Mouse (Mus musculus) heart, postnatal 0 days (tissue): Measurements from ENCODE around the gene Myo3b.

Experiments
- CTCF ChIP-seq: IDR thresholded peaks from 2 replicates; pipeline ENCODE4 v1.5.1; 2016; ENCODE audit warnings: antibody characterized with exemption, control low read depth, low read depth
- EP300 ChIP-seq: IDR thresholded peaks from 2 replicates; pipeline ENCODE4 v1.6.1; 2016; ENCODE audit warnings: antibody characterized with exemption, low read depth

DNA sequence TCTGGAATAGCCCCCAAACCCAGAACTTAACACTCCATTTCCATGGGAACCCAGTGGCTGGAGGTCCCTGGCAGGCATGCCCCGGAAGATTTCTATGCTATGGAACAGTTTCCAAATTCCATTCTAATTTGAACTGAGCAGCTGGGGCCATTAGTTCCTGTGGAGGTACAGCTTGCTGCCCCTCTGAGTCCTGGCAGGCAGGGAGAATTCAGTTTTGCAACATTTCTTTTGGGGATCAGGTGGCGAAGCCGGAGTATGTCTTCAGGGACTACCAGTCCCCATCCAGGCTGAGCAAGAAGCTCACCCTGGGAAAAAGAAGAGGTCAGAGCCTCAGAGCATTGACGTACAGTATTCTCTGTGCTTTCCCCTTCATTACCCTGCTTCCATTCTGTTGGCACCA is 94.4 kb downstream of the Myo3b start:
- TF ChIP-seq CTCF (no peak), EP300 (no peak)
